Mouse (Mus musculus): ENCODE measurements at regions not wholly inside any gene's neighbourhood (a gene's known extent, or its start where the extent isn't known, plus 50 kb on each side); places are given as distances from the start of the nearest gene placed in this dataset.

GRCm38 (mm10) chr15:60555691-60556090 is 297.9 kb downstream of the Fam84b start:
- no peak for TF ChIP-seq E2F4 (IDR thresholded peaks at IDR 0.05; ENCODE audit: insufficient read depth)
- TF ChIP-seq POLR2A (IDR thresholded peaks at IDR 0.05; ENCODE audit: insufficient read length, low read depth), result no peak
- TF ChIP-seq MYOD1 (IDR thresholded peaks at IDR 0.05; ENCODE audit: control insufficient read depth in 1 of 3, insufficient read length in 2 of 3, low read depth in 2 of 3), result no peak
- TF ChIP-seq TCF12 (IDR thresholded peaks at IDR 0.05; ENCODE audit: insufficient read depth, poor library complexity, severe bottlenecking), result no peak
- TF ChIP-seq MAX (IDR thresholded peaks at IDR 0.05; ENCODE audit: low read depth), result no peak
- TF ChIP-seq SRF (IDR thresholded peaks at IDR 0.05; ENCODE audit: control insufficient read depth, insufficient read length, low read depth), result no peak
- no peak for TF ChIP-seq USF1 (IDR thresholded peaks at IDR 0.05; ENCODE audit: low read depth)
- TF ChIP-seq MYOG (IDR thresholded peaks at IDR 0.05; ENCODE audit: control insufficient read depth in 1 of 3, insufficient read depth in 1 of 3, insufficient read length in 2 of 3, low read depth in 2 of 3), result no peak
- no peak for TF ChIP-seq TCF3 (IDR thresholded peaks at IDR 0.05; ENCODE audit: insufficient read length, low read depth)
- no peak for TF ChIP-seq POLR2AphosphoS2 (IDR thresholded peaks at IDR 0.05; ENCODE audit: insufficient read length, low read depth)
- no peak for TF ChIP-seq CEBPB (IDR thresholded peaks at IDR 0.05; ENCODE audit: insufficient read depth, poor library complexity, severe bottlenecking)

Measured in myocyte (in vitro differentiated cells).